Mouse (Mus musculus): ENCODE measurements around the gene Fabp3. TPM values are rescaled to one million over a fixed set of nuclear protein-coding genes. Genes with fewer than 3 reads are reported as not detected.

The Fabp3 gene
- total RNA-seq, 2 experiments from 2014 or later = not detected

GRCm38 (mm10) chr4:130322567-130322966, 14.2 kb downstream of the Fabp3 start:
- no peak for ATAC-seq (replicated peaks; ENCODE audit: poor library complexity, severe bottlenecking)

- no peak for ATAC-seq (replicated peaks; ENCODE audit: poor library complexity, severe bottlenecking)
These were observed 14.8 kb downstream of the Fabp3 start for GRCm38 (mm10) chr4:130323165-130323564.

GRCm38 (mm10) chr4:130323607-130324006, 15.2 kb downstream of the Fabp3 start:
- ATAC-seq (replicated peaks; ENCODE audit: poor library complexity, severe bottlenecking) = no peak

DNA sequence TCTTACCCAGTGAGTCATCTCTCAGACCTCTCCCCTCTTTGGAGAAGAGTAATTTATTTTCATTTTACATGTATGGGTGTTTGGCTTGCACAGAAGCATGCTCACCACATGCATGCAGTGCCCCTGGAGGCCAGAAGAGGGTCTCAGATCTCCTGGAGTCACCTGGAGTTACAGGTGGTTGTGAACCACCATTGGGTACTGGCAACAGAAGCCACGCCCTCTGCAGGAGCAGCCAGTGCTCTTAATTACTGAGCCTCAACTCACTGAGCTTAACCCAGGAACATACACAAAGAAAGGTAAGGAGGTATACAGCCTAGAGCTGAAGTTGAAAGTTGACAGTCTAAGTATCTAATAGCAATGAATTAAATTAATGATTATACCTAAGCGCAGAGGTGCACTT, 17.1 kb downstream of the Fabp3 start:
- no peak for ATAC-seq (replicated peaks; ENCODE audit: poor library complexity, severe bottlenecking)

GRCm38 (mm10) chr4:130327366-130327765, 19.0 kb downstream of the Fabp3 start:
- ATAC-seq (replicated peaks; ENCODE audit: poor library complexity, severe bottlenecking) = no peak

- ATAC-seq (replicated peaks; ENCODE audit: poor library complexity, severe bottlenecking) = no peak
These were observed 27.5 kb downstream of the Fabp3 start for GRCm38 (mm10) chr4:130335867-130336266.

- peak; percentile 79 for ATAC-seq (replicated peaks; ENCODE audit: poor library complexity, severe bottlenecking)
These were observed 33.3 kb downstream of the Fabp3 start for GRCm38 (mm10) chr4:130341691-130342090.

DNA sequence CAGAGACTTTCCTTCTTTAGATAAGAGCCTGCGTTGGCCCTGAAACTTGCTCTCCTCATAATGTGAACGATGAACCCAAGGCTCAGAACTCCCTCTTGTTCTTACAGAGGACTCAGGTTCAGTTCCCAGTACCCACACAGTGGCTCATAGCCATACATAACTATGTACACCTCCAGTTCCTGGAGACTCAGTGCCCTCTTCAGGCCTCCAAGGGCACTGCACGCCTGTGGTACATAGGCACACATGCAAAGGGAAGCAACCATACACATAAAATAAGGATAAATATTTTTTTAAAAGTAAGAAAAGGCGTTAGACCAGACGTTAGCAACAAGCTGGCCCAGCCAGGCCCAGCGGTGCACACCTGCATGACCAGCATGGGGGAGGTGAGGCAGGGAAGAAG, 41.3 kb downstream of the Fabp3 start:
- ATAC-seq (replicated peaks; ENCODE audit: poor library complexity, severe bottlenecking) = no peak

GRCm38 (mm10) chr4:130350690-130351422, 42.5 kb downstream of the Fabp3 start:
- no peak for ATAC-seq (replicated peaks; ENCODE audit: poor library complexity, severe bottlenecking)

DNA sequence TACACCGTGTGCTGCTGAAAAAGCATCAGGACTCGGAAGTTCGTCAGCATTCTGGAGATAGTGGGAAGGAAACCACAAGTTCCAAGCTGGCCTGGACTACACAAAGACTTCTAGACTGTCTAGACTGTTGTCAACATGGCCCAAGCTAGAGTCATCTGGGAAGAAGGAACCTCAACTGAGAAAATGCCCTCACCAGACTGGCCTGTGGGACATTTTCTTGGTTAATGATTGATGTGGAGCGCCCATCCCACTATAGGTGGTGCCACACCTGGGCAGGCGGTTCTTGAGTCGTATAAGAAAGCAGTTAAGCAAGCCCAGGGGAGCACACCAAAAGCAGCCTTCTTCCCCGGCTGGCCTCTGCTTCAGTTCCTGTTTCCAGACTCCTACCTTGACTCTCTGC, 44.2 kb downstream of the Fabp3 start:
- no peak for ATAC-seq (replicated peaks; ENCODE audit: poor library complexity, severe bottlenecking)

DNA sequence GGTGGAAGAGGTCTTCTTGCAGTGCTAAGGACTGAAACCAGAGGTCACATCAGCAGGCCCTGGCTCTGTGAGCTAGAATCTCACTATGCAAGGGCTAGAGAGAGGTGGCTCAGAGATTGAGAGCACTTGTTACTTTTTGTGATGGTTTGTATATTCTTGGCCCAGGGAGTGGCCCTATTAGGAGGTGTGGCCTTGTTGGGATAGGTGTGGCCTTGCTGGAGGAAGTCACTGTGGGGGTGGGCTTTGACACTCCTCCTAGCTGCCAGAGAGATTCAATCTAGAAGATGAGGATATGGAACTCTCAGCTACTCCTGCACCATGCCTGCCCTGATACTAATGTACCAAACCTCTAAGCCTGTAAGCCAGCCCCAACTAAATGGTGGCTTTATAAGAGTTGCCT, 49.6 kb downstream of the Fabp3 start:
- ATAC-seq (replicated peaks; ENCODE audit: poor library complexity, severe bottlenecking) = peak; percentile 26

- peak; percentile 94 for ATAC-seq (replicated peaks; ENCODE audit: poor library complexity, severe bottlenecking)
These were observed 51.3 kb downstream of the Fabp3 start, which contains the start of the genes Zcchc17 and Snrnp40 for GRCm38 (mm10) chr4:130359486-130360237. Zcchc17 (minus strand) TSS chr4:130359943. Snrnp40 (plus strand) TSS chr4:130360132.

DNA sequence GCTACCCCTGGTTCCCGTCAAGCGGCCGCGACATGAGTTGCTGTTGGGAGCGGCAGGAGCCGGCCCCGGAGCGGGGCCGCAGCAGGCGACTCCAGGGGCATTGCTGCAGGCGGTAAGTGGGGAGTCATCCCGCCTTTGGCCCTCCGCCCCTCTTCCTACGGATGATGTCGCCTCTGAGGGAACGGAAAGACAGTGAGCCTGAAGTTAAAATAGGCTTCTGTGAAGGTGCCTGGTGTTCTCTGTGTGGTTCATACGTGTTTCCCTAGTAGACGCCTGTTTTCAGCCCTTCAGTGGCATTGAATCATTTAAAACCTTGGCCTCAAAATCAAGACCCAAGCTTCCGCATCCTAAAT, 51.8 kb downstream of the Fabp3 start:
- ATAC-seq (replicated peaks; ENCODE audit: poor library complexity, severe bottlenecking) = no peak

Other genes with a start within 250 kb of the Fabp3 start
- 22.7 and 60.5 TPM in 2 replicates for gene Pef1, start 206.0 kb upstream of the Fabp3 start, total RNA-seq (2014; fragmentation: Nextera tagmentation)
- 10.4 and 12.4 TPM in 2 replicates for gene Pef1, start 206.0 kb upstream of the Fabp3 start, total RNA-seq (2017)
- gene Hcrtr1, start 169.2 kb upstream of the Fabp3 start, total RNA-seq (2014; fragmentation: Nextera tagmentation) = not detected in 2 replicates
- not detected in 2 replicates for gene Hcrtr1, start 169.2 kb upstream of the Fabp3 start, total RNA-seq (2017)
- 1.5 TPM in 1 of 2 replicates, not detected in the other for gene Tinagl1, start 133.5 kb upstream of the Fabp3 start, total RNA-seq (2014; fragmentation: Nextera tagmentation)
- gene Tinagl1, start 133.5 kb upstream of the Fabp3 start, total RNA-seq (2017) = 0.82 and 1.1 TPM in 2 replicates
- gene Gm853, start 86.2 kb upstream of the Fabp3 start, total RNA-seq (2014; fragmentation: Nextera tagmentation) = not detected in 2 replicates
- gene Gm853, start 86.2 kb upstream of the Fabp3 start, total RNA-seq (2017) = not detected in 2 replicates
- gene Serinc2, start 29.4 kb upstream of the Fabp3 start, total RNA-seq (2014; fragmentation: Nextera tagmentation) = not detected in 2 replicates
- gene Serinc2, start 29.4 kb upstream of the Fabp3 start, total RNA-seq (2017) = not detected in 2 replicates
- not detected in 2 replicates for gene Gm10570, start 79 bp downstream of the Fabp3 start, total RNA-seq (2014; fragmentation: Nextera tagmentation)
- not detected in 2 replicates for gene Gm10570, start 79 bp downstream of the Fabp3 start, total RNA-seq (2017)
- 32.0 and 45.7 TPM in 2 replicates for gene Zcchc17, start 51.3 kb downstream of the Fabp3 start, total RNA-seq (2014; fragmentation: Nextera tagmentation)
- gene Zcchc17, start 51.3 kb downstream of the Fabp3 start, total RNA-seq (2017) = 124 and 150 TPM in 2 replicates
- 73.7 and 97.1 TPM in 2 replicates for gene Snrnp40, start 51.5 kb downstream of the Fabp3 start, total RNA-seq (2014; fragmentation: Nextera tagmentation)
- gene Snrnp40, start 51.5 kb downstream of the Fabp3 start, total RNA-seq (2017) = 83.4 and 96.8 TPM in 2 replicates